Mouse (Mus musculus) hindbrain, embryonic 16.5 days (tissue): ENCODE measurements around the gene Crat. TPM values are rescaled to one million over a fixed set of nuclear protein-coding genes. Genes with fewer than 3 reads are reported as not detected.

ENCODE experiments used
- ATAC-seq: fragments of 200-750 bp; cut with Nextera tagmentation; 2 replicates; pipeline ENCODE4 v1.8.0; 2017; ENCODE audit warnings: moderate TSS enrichment, moderate library complexity
- H3K27ac ChIP-seq: fragments of 300-500 bp; sonication (generic); 2 replicates; pipeline ENCODE4 v1.5.1; 2014; ENCODE audit warnings: low read depth, mild to moderate bottlenecking, control low read depth, low read length, moderate library complexity
- H3K27me3 ChIP-seq: fragments of 300-500 bp; sonication (generic); replicated peaks from 2 replicates; pipeline ENCODE4 v1.6.1; 2014; ENCODE audit warnings: low read length; ENCODE audit not compliant: control insufficient read depth, insufficient read depth
- H3K36me3 ChIP-seq: fragments of 300-500 bp; sonication (generic); 2 replicates; pipeline ENCODE4 v1.6.1; 2014; ENCODE audit warnings: mild to moderate bottlenecking, low read length, moderate library complexity, mixed read lengths; ENCODE audit not compliant: control insufficient read depth, insufficient read depth
- H3K4me1 ChIP-seq: fragments of 300-500 bp; sonication (generic); 2 replicates; pipeline ENCODE4 v1.6.1; 2014; ENCODE audit warnings: low read depth, low read length; ENCODE audit not compliant: control insufficient read depth, insufficient read depth
- H3K4me2 ChIP-seq: fragments of 300-500 bp; sonication (generic); 2 replicates; pipeline ENCODE4 v1.6.1; 2014; ENCODE audit warnings: mild to moderate bottlenecking, low read length, control low read depth, moderate library complexity
- H3K4me3 ChIP-seq: fragments of 300-500 bp; sonication (generic); 2 replicates; pipeline ENCODE4 v1.5.1; 2014; ENCODE audit warnings: mild to moderate bottlenecking, low read length, control low read depth, moderate library complexity
- H3K9ac ChIP-seq: fragments of 300-500 bp; sonication (generic); 2 replicates; pipeline ENCODE4 v1.6.1; 2014; ENCODE audit warnings: low read depth, mild to moderate bottlenecking, control low read depth, low read length, moderate library complexity
- H3K9me3 ChIP-seq: fragments of 300-500 bp; sonication (generic); 2 replicates; pipeline ENCODE4 v1.6.1; 2014; ENCODE audit warnings: mild to moderate bottlenecking, low read length, moderate library complexity; ENCODE audit not compliant: control insufficient read depth
- WGBS: fragments of 180-500 bp; shearing (Covaris S2); extraction: QIAGEN DNeasy Blood & Tissue Kit; methylation state at CpG from one replicate; pipeline ENCODE4 v1.1.7; 2014; 5-methylcytosine and 5-hydroxymethylcytosine counted together
- polyA plus RNA-seq: library from polyadenylated mRNA; unstranded; fragments of >200 nt; fragmentation: Nextera tagmentation; extraction: Ambion mirVana; gene quantifications from 2 replicates; pipeline ENCODE4 v1.2.1, GENCODE M21; 2015

The Crat gene
- 25.4 and 30.8 TPM in 2 replicates for polyA plus RNA-seq

- Histone ChIP-seq H3K9ac (peak within 1 kb of the TSS; percentile 91), H3K4me2 (peak within 1 kb of the TSS; percentile 77), H3K27ac (peak within 1 kb of the TSS; percentile 96), H3K9me3 (no peaks in the 10 kb centered on the region), H3K4me3 (peak within 1 kb of the TSS; percentile 60), H3K4me1 (peaks cover 47% of the 10 kb centered on the region), H3K36me3 (peaks cover 3% of the 10 kb centered on the region; the same call in 1 of the 2 replicates), H3K27me3 (no peaks in the 10 kb centered on the region)
- peak; percentile 91 for ATAC-seq
- WGBS: 1% methylated on average over 58 of the region's 58 CpGs
Observed at GRCm38 (mm10) chr2:30415157-30415935, at the start of gene Crat. Gene Crat, minus strand, starts transcription at chr2:30415813.

DNA sequence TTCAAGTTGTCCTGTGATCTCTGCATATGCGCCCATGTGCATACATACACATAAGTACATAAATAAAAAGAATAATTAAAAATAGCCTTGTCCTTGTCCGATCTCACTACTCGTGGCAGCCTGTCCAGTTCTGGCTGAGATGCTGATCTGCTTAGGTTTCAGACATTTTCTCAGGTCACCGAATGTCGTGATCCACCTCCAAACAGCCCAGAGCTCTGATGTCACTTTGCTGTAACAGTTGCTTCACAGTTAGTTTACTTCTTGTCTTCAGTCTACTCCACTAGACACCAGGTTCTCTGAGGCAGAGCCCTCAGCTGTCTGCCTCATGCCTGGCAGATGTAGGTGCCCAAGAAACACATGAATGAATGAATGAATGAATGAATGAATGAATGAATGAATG, 48.8 kb upstream of the Crat start:
- WGBS: 67% methylated on average over 5 of the region's 5 CpGs

DNA sequence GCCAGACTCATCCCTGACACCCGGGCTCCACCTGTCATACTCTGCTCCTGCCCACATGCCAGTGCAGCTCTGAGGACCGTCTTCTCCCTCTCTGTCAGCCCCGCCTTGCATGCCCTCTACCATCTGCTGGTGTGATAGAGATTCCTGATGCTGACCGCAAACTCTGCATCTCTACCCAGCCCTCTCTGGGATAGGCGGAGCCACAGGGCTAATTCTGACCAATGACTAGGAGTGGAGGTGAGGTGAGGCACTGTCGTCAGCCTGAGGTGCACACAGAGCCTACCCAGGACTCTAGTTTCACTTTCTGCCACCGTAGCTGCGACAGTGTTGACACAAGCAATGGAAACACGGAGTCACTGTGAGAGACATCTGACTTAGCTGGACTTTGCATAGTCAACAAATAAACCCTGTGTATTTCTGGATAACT, 48.3 kb upstream of the Crat start:
- Histone ChIP-seq H3K4me2 (peak overlapping the region; percentile 62), H3K9me3 (no peaks in the 10 kb centered on the region), H3K27ac (0 out of 2 replicates have a peak overlapping the region, but pooled peaks have one; percentile 34), H3K4me1 (peaks cover 18% of the 10 kb centered on the region), H3K27me3 (no peaks in the 10 kb centered on the region), H3K36me3 (no peaks in the 10 kb centered on the region), H3K9ac (peak overlapping the region; percentile 52), H3K4me3 (peak overlapping the region; percentile 23)
- ATAC-seq: peak; percentile 88
- 3% methylated on average over 9 of the region's 9 CpGs for WGBS

More for the DNA sequence above, 48.8 kb upstream of the Crat start:
- no peak for ATAC-seq
- Histone ChIP-seq H3K9me3 (no peaks in the 10 kb centered on the region), H3K4me3 (peak overlapping the region; percentile 23), H3K27ac (no peak overlapping the region), H3K9ac (0 out of 2 replicates have a peak overlapping the region, but pooled peaks have one; percentile 52), H3K4me2 (peak overlapping the region; percentile 62), H3K36me3 (no peaks in the 10 kb centered on the region), H3K27me3 (no peaks in the 10 kb centered on the region), H3K4me1 (peaks cover 21% of the 10 kb centered on the region)

DNA sequence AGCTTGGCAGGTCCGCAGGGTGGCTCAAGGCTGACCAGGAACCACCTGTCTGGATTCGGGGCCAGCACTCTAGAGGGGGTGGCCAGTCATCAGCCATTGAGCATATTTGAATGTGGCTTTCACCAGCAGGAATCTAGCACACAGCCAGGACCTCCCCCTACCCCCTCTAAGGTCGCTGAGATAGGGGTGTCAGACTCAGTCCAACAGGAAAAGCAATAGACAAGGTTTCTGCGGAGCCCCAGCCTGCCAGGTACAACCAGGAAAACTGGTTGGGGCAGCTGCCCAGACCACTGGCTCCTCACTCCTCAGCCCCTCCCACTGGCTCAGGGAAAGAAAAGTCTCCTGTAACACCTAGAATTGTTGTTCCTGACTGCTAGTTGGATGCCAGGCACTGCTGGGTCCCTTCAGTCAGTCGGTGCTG, 47.7 kb upstream of the Crat start:
- H3K27me3 ChIP-seq: no peaks in the 10 kb centered on the region
- peak overlapping the region; percentile 62 for H3K4me2 ChIP-seq
- no peaks in the 10 kb centered on the region for H3K36me3 ChIP-seq
- H3K4me1 ChIP-seq: peaks cover 13% of the 10 kb centered on the region
- no peaks in the 10 kb centered on the region for H3K9me3 ChIP-seq
- WGBS: 27% methylated on average over 5 of the region's 5 CpGs
- H3K27ac ChIP-seq: 0 out of 2 replicates have a peak overlapping the region, but pooled peaks have one; percentile 34
- H3K4me3 ChIP-seq: no peak overlapping the region
- H3K9ac ChIP-seq: peak overlapping the region; percentile 52
- ATAC-seq: 0 out of 2 replicates have a peak, but pooled peaks have one; percentile 5

DNA sequence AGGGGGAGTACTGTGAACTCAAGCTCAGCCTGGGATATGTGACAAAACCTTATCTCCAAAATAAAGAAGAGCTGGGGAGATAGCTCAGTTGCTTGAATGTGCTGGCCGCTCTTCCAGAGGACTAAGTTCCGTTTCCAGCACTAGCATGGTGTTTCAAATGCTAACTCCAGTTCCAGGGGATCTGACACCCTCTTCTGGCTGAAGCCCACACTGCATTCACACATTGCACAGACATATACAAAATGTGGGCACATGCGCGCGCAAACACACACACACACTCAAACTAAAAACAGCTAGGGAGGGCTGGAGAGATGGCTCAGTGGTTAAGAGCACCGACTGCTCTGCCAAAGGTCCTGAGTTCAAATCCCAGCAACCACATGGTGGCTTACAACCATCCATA, 43.6 kb upstream of the Crat start:
- Histone ChIP-seq H3K27ac (no peak overlapping the region), H3K27me3 (no peaks in the 10 kb centered on the region), H3K4me2 (no peak overlapping the region), H3K9me3 (no peaks in the 10 kb centered on the region), H3K36me3 (no peaks in the 10 kb centered on the region), H3K9ac (no peak overlapping the region), H3K4me3 (no peak overlapping the region), H3K4me1 (peaks cover 12% of the 10 kb centered on the region)
- WGBS: 92% methylated on average over 6 of the region's 6 CpGs
- ATAC-seq: no peak

GRCm38 (mm10) chr2:30458349-30458748, 42.7 kb upstream of the Crat start:
- Histone ChIP-seq H3K9me3 (no peaks in the 10 kb centered on the region), H3K27ac (no peak overlapping the region), H3K4me1 (peaks cover 3% of the 10 kb centered on the region), H3K36me3 (no peaks in the 10 kb centered on the region), H3K27me3 (no peaks in the 10 kb centered on the region), H3K9ac (no peak overlapping the region; the same call in 1 of the 2 replicates), H3K4me2 (no peak overlapping the region), H3K4me3 (no peak overlapping the region)
- 79% methylated on average over 6 of the region's 6 CpGs for WGBS
- ATAC-seq: no peak

GRCm38 (mm10) chr2:30456104-30456980, 40.7 kb upstream of the Crat start:
- WGBS: 73% methylated on average over 13 of the region's 13 CpGs
- no peaks in the 10 kb centered on the region for H3K4me1 ChIP-seq
- no peak overlapping the region for H3K27ac ChIP-seq
- H3K36me3 ChIP-seq: no peaks in the 10 kb centered on the region
- no peak for ATAC-seq
- no peaks in the 10 kb centered on the region for H3K9me3 ChIP-seq
- H3K27me3 ChIP-seq: no peaks in the 10 kb centered on the region
- H3K9ac ChIP-seq: 0 out of 2 replicates have a peak overlapping the region, but pooled peaks have one; percentile 17
- H3K4me2 ChIP-seq: no peak overlapping the region
- no peak overlapping the region for H3K4me3 ChIP-seq

DNA sequence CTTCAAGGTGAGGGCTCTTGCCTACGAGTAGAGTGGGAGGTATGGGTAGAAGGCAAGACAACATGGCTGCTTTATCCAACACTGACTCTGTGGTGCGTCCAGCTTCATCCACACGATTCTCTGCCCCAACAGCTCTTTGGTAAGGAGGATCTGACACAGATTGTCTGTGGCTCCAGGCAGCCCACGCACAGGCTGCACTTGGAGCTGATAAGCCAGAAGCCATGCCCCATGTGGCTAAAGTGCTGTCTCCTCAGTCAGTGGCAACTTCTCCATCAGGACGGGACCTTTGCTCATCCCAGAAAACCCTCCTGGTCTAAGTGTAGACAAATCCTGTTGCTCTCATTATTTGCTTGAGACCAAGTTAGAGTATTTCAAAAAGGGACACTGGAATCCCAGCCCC, 39.0 kb upstream of the Crat start:
- no peaks in the 10 kb centered on the region for H3K4me1 ChIP-seq
- no peaks in the 10 kb centered on the region for H3K27me3 ChIP-seq
- H3K9me3 ChIP-seq: no peaks in the 10 kb centered on the region
- no peak overlapping the region for H3K9ac ChIP-seq
- H3K27ac ChIP-seq: no peak overlapping the region
- no peak overlapping the region for H3K4me2 ChIP-seq
- H3K4me3 ChIP-seq: no peak overlapping the region
- no peaks in the 10 kb centered on the region for H3K36me3 ChIP-seq
- WGBS: 88% methylated on average over 5 of the region's 5 CpGs
- ATAC-seq: no peak

GRCm38 (mm10) chr2:30453570-30453969, 38.0 kb upstream of the Crat start:
- no peaks in the 10 kb centered on the region for H3K4me1 ChIP-seq
- H3K4me3 ChIP-seq: no peak overlapping the region
- H3K27ac ChIP-seq: no peak overlapping the region
- ATAC-seq: no peak
- 90% methylated on average over 3 of the region's 3 CpGs for WGBS
- no peaks in the 10 kb centered on the region for H3K27me3 ChIP-seq
- no peaks in the 10 kb centered on the region for H3K36me3 ChIP-seq
- H3K4me2 ChIP-seq: no peak overlapping the region
- H3K9ac ChIP-seq: no peak overlapping the region
- no peaks in the 10 kb centered on the region for H3K9me3 ChIP-seq
